Mouse (Mus musculus) gastrocnemius, adult 2 months (tissue): ENCODE measurements around the gene Acta1. TPM values are rescaled to one million over a fixed set of nuclear protein-coding genes. Genes with fewer than 3 reads are reported as not detected.
A peak's percentile ranks its signal among the peaks of the same experiment; 100 is the strongest.

ENCODE experiments used
- DNase-seq: peaks from one replicate; pipeline ENCODE4 v3.0.0; 2022
- H3K27ac ChIP-seq: fragments of 200-600 bp; 2 replicates; pipeline ENCODE4 v1.8.1; 2022; ENCODE audit warnings: mild to moderate bottlenecking
- H3K4me3 ChIP-seq: fragments of 200-600 bp; 2 replicates; pipeline ENCODE4 v1.8.1; 2022; ENCODE audit warnings: mild to moderate bottlenecking, moderate library complexity
- CTCF ChIP-seq: fragments of 200-600 bp; IDR thresholded peaks from 2 replicates; pipeline ENCODE4 v1.8.1; 2022; ENCODE audit warnings: antibody characterized with exemption, mild to moderate bottlenecking, moderate library complexity
- intact Hi-C: fragments of 180-260 bp; cut with DNase I; formaldehyde crosslinking; loops from one replicate; pipeline ENCODE4 v1.15.1; 2025
- total RNA-seq, 2 experiments: library from RNA; stranded (reverse); gene quantifications; 2 replicates each; pipeline ENCODE4 v1.2.3; 2021

Acta1 gene
- total RNA-seq, 2 experiments from 2014 or later, result 45,578 to 47,175 TPM

DNA sequence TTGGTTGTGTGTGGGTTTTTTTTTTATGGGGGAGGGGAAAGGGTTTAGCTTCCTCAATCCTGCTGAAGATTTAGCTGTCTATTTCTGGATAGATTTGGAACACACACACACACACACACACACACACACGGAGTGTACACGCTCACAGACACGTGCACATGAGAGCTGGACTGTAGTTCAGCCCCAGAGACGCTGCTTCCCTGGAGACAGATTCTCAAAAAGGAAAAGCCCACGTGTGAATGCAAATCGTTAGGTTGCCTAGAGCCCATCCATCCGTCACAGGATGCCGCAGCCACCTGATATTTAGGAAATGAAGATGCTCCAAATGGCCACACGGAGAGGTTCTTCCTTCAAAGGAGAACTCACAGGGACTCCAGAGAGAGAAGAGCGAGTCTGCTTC lies 14.3 kb downstream of the Acta1 start:
- intact Hi-C loops, result no loop called here
- TF ChIP-seq CTCF, result no peak

DNA sequence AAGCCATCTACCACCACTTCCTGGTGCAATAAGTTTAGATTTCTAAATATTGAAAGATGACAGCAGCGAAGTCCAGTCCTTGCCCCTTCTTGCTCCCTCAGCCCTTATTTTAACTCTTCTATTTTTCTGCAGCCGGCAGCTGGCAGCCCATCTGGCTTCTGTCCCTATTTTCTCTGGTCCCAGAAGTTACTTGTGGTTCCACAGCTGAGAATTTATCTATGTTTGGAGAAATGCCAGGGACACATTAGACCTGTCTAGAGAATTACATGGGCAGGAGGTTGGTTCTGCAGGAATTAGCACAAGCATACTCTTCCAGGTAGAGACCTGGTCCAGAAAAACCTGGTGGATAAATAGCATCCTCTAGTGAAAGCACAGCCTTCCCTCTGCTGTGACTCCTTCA lies 16.7 kb downstream of the Acta1 start:
- H3K4me3 ChIP-seq, result no peak overlapping the region
- DNase-seq, result no peak
- intact Hi-C loops, result no loop called here
- H3K27ac ChIP-seq, result peak overlapping the region; percentile 43
- TF ChIP-seq CTCF, result no peak

More for the DNA sequence above, 14.3 kb downstream of the Acta1 start:
- Histone ChIP-seq H3K27ac (peak overlapping the region; percentile 94), H3K4me3 (peak overlapping the region; percentile 70)
- DNase-seq, result no peak

GRCm38 (mm10) chr8:123874324-123874723 lies 20.2 kb downstream of the Acta1 start:
- H3K27ac ChIP-seq, result no peak overlapping the region
- TF ChIP-seq CTCF, result no peak
- DNase-seq, result no peak
- no peak overlapping the region for H3K4me3 ChIP-seq
- intact Hi-C loops, result no loop called here

DNA sequence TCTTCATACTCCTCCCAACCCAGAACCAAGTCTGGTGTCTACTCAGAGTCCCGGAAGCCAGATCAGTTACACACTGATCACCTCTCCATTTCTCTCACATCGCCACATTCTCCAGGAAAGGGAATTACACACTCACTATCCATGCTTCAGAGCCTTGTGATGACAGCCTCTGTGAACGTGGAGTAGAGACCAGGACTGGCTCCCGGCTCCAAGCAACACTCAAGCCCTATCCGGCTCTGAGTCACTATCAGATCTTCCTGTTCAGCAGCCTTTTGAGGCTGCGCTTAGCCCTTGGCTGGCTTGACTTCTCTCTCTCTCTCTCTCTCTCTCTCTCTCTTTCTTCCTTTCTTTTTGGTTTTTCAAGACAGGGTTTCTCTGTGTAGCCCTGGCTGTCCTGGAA lies 21.2 kb downstream of the Acta1 start:
- intact Hi-C loops, result no loop called here
- Histone ChIP-seq H3K27ac (peak overlapping the region; percentile 91), H3K4me3 (no peak overlapping the region)
- TF ChIP-seq CTCF, result no peak
- DNase-seq, result no peak

DNA sequence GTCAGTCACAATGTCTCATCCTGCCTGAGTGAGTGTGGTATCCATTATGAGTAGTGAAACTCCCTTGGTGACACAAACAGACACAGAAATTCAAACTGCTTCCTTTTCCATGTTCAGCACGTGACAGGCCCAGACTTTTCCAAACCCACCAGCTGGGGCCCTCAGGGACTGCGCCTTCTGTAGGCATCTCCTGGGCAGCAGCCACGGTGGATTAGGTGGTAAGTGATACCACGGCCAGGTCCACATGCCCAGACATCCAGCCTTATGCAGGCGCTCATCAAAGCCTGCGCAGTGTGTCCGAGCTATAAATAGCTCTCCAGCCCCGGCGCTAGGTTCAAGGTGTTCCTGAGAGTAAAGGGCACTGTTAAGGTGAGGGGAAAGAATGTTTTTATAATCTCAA lies 22.5 kb downstream of the Acta1 start:
- H3K4me3 ChIP-seq, result peak overlapping the region; percentile 27
- intact Hi-C loops, result loop anchor here (1.0 kb wide), 1 partner anchor 23 kb away; no protein-coding TSS in a partner anchor
- peak; percentile 92 for DNase-seq
- no peak; the same call in 1 of the 2 replicates for TF ChIP-seq CTCF
- H3K27ac ChIP-seq, result peak overlapping the region; percentile 91

GRCm38 (mm10) chr8:123866971-123867370 lies 27.6 kb downstream of the Acta1 start:
- TF ChIP-seq CTCF, result no peak
- no peak for DNase-seq
- intact Hi-C loops, result no loop called here

DNA sequence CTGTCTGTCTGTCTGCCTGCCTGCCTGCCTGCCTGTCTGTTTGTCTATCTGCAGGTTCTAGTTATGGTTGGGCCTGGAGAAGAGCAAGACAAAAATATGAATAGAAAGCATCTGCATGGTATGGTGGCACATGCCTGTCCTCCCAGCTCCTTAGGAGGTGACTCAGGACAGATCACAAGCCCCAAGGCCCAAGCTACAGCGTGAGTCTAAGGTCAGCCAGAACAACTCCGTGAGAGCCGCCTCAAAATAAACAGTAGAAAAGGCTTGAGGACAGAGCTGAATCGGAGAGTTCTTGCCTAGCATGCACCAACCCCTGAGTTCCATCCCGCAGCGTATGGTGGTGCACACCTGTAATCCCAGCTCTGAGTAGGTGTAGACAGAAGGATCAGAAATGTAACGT lies 28.8 kb downstream of the Acta1 start:
- Histone ChIP-seq H3K4me3 (no peak overlapping the region), H3K27ac (no peak overlapping the region)
- intact Hi-C loops, result no loop called here
- no peak for DNase-seq
- TF ChIP-seq CTCF, result no peak

More at GRCm38 (mm10) chr8:123866971-123867370, 27.6 kb downstream of the Acta1 start:
- Histone ChIP-seq H3K27ac (no peak overlapping the region), H3K4me3 (no peak overlapping the region)

DNA sequence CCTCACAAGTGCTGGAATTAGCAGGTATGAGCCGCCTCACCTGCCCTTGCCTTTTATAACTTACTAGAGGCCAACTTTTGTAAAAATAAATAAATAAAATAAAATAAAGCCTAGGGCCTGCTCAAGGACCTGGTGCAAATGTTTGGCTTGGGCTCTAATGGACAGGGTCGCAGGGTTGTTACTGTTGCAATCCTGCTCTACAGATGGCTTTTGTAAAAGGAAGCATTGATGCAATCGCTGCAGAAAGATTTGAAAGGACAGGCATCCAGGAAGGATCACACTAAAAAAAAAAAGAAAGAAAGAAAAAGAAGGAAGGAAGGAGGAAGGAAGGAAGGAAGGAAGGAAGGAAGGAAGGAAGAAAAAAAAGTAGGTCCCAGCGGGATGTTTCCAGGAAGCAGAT lies 34.2 kb downstream of the Acta1 start:
- intact Hi-C loops, result no loop called here
- no peak for TF ChIP-seq CTCF
- H3K27ac ChIP-seq, result no peak overlapping the region
- no peak for DNase-seq
- H3K4me3 ChIP-seq, result no peak overlapping the region

GRCm38 (mm10) chr8:123859648-123860259 lies 34.8 kb downstream of the Acta1 start, which contains the start of gene Ccsap:
Gene Ccsap, minus strand, starts transcription at chr8:123860209.
- TF ChIP-seq CTCF, result no peak
- peak; percentile 68 for DNase-seq
- H3K4me3 ChIP-seq, result peak within 1 kb of the TSS; percentile 84
- intact Hi-C loops, result no loop called here
- H3K27ac ChIP-seq, result peak within 1 kb of the TSS; percentile 83

GRCm38 (mm10) chr8:123858941-123859647 lies 35.5 kb downstream of the Acta1 start:
- Histone ChIP-seq H3K4me3 (peak overlapping the region; percentile 84), H3K27ac (peak overlapping the region; percentile 83)
- peak; percentile 54 for TF ChIP-seq CTCF
- intact Hi-C loops, result no loop called here
- DNase-seq, result peak; percentile 95

DNA sequence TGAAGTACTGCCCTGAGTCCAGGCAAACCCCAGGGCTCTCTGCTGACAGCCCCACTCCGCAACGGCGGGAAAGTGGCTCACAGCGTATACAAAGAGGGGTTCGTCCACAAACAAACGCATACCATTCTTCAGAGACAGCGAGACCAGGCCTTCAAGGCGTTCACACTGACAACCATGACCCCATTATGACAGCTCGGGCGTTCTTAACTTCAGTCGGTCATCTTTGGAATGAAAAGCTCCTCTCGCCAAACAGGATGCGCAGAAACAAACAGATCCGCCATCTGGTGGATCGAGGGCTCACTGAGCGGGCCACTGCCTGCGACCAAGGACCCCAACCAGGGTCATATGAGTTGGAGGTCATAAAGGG lies 36.0 kb downstream of the Acta1 start:
- intact Hi-C loops, result no loop called here
- no peak for DNase-seq
- TF ChIP-seq CTCF, result no peak
- Histone ChIP-seq H3K4me3 (peak overlapping the region; percentile 84), H3K27ac (peak overlapping the region; percentile 81)

DNA sequence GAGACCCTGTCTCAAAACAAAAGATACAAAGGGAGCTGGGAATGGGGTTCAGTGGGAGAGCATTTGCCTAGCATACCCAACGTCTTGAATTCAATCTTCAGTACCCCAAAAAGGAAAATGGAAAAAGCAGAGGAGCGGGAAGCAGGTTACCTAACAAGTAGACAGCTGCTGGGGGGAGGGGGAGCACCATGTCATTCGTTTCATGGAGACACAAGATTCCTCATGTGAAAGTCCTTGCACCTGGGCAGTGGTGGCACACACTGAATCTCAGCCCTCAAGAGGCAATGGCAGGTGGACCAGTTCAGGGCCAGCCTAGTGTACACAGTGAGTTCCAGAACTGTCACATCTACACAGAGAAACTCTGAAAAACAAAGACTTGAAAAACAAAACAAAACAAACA lies 37.2 kb downstream of the Acta1 start:
- Histone ChIP-seq H3K27ac (no peak overlapping the region), H3K4me3 (no peak overlapping the region)
- no peak for DNase-seq
- intact Hi-C loops, result no loop called here
- TF ChIP-seq CTCF, result no peak

GRCm38 (mm10) chr8:123854733-123855475 lies 39.6 kb downstream of the Acta1 start:
- no peak for DNase-seq
- Histone ChIP-seq H3K27ac (no peak overlapping the region), H3K4me3 (no peak overlapping the region)
- no peak for TF ChIP-seq CTCF
- intact Hi-C loops, result no loop called here
